Mouse (Mus musculus) liver, embryonic 12.5 days (tissue): ENCODE results near the gene Cadm2. TPM values are rescaled to one million over a fixed set of nuclear protein-coding genes. Genes with fewer than 3 reads are reported as not detected.

ENCODE experiments used
- ATAC-seq: fragments of 200-750 bp; cut with Nextera tagmentation; 2 replicates; pipeline ENCODE4 v1.8.0; 2017; ENCODE audit warnings: moderate number of reproducible peaks, mild to moderate bottlenecking, moderate library complexity
- H3K27ac ChIP-seq: fragments of 300-500 bp; sonication (generic); 2 replicates; pipeline ENCODE4 v1.5.1; 2016; ENCODE audit warnings: mild to moderate bottlenecking
- H3K27me3 ChIP-seq: fragments of 300-500 bp; sonication (generic); replicated peaks from 2 replicates; pipeline ENCODE4 v1.6.1; 2016; ENCODE audit warnings: mild to moderate bottlenecking, moderate library complexity
- H3K36me3 ChIP-seq: fragments of 300-500 bp; sonication (generic); 2 replicates; pipeline ENCODE4 v1.6.1; 2016; ENCODE audit warnings: mild to moderate bottlenecking, moderate library complexity
- H3K4me1 ChIP-seq: fragments of 300-500 bp; sonication (generic); 2 replicates; pipeline ENCODE4 v1.6.1; 2016
- H3K4me2 ChIP-seq: fragments of 300-500 bp; sonication (generic); 2 replicates; pipeline ENCODE4 v1.6.1; 2016; ENCODE audit warnings: mild to moderate bottlenecking, moderate library complexity
- H3K4me3 ChIP-seq: fragments of 300-500 bp; sonication (generic); 2 replicates; pipeline ENCODE4 v1.5.1; 2016; ENCODE audit warnings: mild to moderate bottlenecking, moderate library complexity
- H3K9ac ChIP-seq: fragments of 300-500 bp; sonication (generic); 2 replicates; pipeline ENCODE4 v1.6.1; 2016; ENCODE audit warnings: mild to moderate bottlenecking, moderate library complexity
- H3K9me3 ChIP-seq: fragments of 300-500 bp; sonication (generic); replicated peaks from 2 replicates; pipeline ENCODE4 v1.6.1; 2016; ENCODE audit warnings: mild to moderate bottlenecking, moderate library complexity
- WGBS: fragments of 180-500 bp; shearing (Covaris S2); methylation state at CpG from one replicate; pipeline ENCODE4 v1.1.7; 2016; ENCODE audit not compliant: insufficient replicate concordance; 5-methylcytosine and 5-hydroxymethylcytosine counted together
- polyA plus RNA-seq: library from polyadenylated mRNA; unstranded; fragments of >200 nt; fragmentation: Nextera tagmentation; extraction: Ambion mirVana; gene quantifications from 2 replicates; pipeline ENCODE4 v1.2.1, GENCODE M21; 2016

The Cadm2 gene
- polyA plus RNA-seq, 1 experiment from 2014 or later: 0.11 TPM

GRCm38 (mm10) chr16:66986879-66987278 is 633.8 kb downstream of the Cadm2 start:
- H3K27ac ChIP-seq: no peak overlapping the region
- WGBS: 66% methylated on average over 7 of the region's 7 CpGs
- no peak overlapping the region for H3K4me2 ChIP-seq
- ATAC-seq: no peak
- no peaks in the 10 kb centered on the region for H3K9me3 ChIP-seq
- H3K4me3 ChIP-seq: no peak overlapping the region
- no peaks in the 10 kb centered on the region for H3K36me3 ChIP-seq
- H3K27me3 ChIP-seq: no peaks in the 10 kb centered on the region
- no peaks in the 10 kb centered on the region for H3K4me1 ChIP-seq
- H3K9ac ChIP-seq: no peak overlapping the region

- ATAC-seq: no peak
- Histone ChIP-seq H3K27ac (no peak overlapping the region), H3K9me3 (no peaks in the 10 kb centered on the region), H3K4me3 (no peak overlapping the region), H3K4me1 (no peaks in the 10 kb centered on the region), H3K27me3 (no peaks in the 10 kb centered on the region), H3K36me3 (no peaks in the 10 kb centered on the region), H3K4me2 (no peak overlapping the region), H3K9ac (no peak overlapping the region)
- WGBS: 29% methylated on average over 3 of the region's 3 CpGs
These were observed 649.8 kb downstream of the Cadm2 start for GRCm38 (mm10) chr16:66970912-66971311.

GRCm38 (mm10) chr16:66969520-66970144 is 651.1 kb downstream of the Cadm2 start:
- Histone ChIP-seq H3K27me3 (no peaks in the 10 kb centered on the region), H3K4me3 (no peak overlapping the region), H3K9ac (no peak overlapping the region), H3K4me1 (no peaks in the 10 kb centered on the region), H3K4me2 (no peak overlapping the region), H3K27ac (no peak overlapping the region), H3K36me3 (no peaks in the 10 kb centered on the region), H3K9me3 (no peaks in the 10 kb centered on the region)
- 73% methylated on average over 11 of the region's 11 CpGs for WGBS
- no peak for ATAC-seq

- no peak for ATAC-seq
- Histone ChIP-seq H3K4me1 (no peaks in the 10 kb centered on the region), H3K36me3 (no peaks in the 10 kb centered on the region), H3K27ac (no peak overlapping the region), H3K4me2 (no peak overlapping the region), H3K4me3 (no peak overlapping the region), H3K9me3 (no peaks in the 10 kb centered on the region), H3K27me3 (no peaks in the 10 kb centered on the region), H3K9ac (no peak overlapping the region)
- WGBS: 74% methylated on average over 5 of the region's 5 CpGs
These were observed 652.4 kb downstream of the Cadm2 start for GRCm38 (mm10) chr16:66968336-66968735.

GRCm38 (mm10) chr16:66967686-66968085 is 653.0 kb downstream of the Cadm2 start:
- Histone ChIP-seq H3K36me3 (no peaks in the 10 kb centered on the region), H3K4me1 (no peaks in the 10 kb centered on the region), H3K9ac (no peak overlapping the region), H3K4me2 (no peak overlapping the region), H3K9me3 (no peaks in the 10 kb centered on the region), H3K4me3 (no peak overlapping the region), H3K27me3 (no peaks in the 10 kb centered on the region), H3K27ac (no peak overlapping the region)
- no peak for ATAC-seq
- WGBS: 76% methylated on average over 8 of the region's 8 CpGs

GRCm38 (mm10) chr16:66959146-66959545 is 661.6 kb downstream of the Cadm2 start:
- Histone ChIP-seq H3K27me3 (no peaks in the 10 kb centered on the region), H3K4me3 (no peak overlapping the region), H3K9ac (no peak overlapping the region), H3K27ac (no peak overlapping the region), H3K9me3 (no peaks in the 10 kb centered on the region), H3K4me2 (no peak overlapping the region), H3K4me1 (no peaks in the 10 kb centered on the region), H3K36me3 (no peaks in the 10 kb centered on the region)
- no peak for ATAC-seq
- 69% methylated on average over 3 of the region's 3 CpGs for WGBS

GRCm38 (mm10) chr16:66955876-66956275 is 664.8 kb downstream of the Cadm2 start:
- Histone ChIP-seq H3K4me1 (no peaks in the 10 kb centered on the region), H3K27ac (no peak overlapping the region), H3K4me2 (no peak overlapping the region), H3K4me3 (no peak overlapping the region), H3K36me3 (no peaks in the 10 kb centered on the region), H3K9me3 (no peaks in the 10 kb centered on the region), H3K9ac (no peak overlapping the region), H3K27me3 (no peaks in the 10 kb centered on the region)
- 71% methylated on average over 2 of the region's 2 CpGs for WGBS
- ATAC-seq: no peak

- WGBS: 81% methylated on average over 6 of the region's 6 CpGs
- H3K27ac ChIP-seq: no peak overlapping the region
- no peak overlapping the region for H3K9ac ChIP-seq
- no peaks in the 10 kb centered on the region for H3K36me3 ChIP-seq
- H3K4me2 ChIP-seq: no peak overlapping the region
- ATAC-seq: no peak
- H3K4me1 ChIP-seq: no peaks in the 10 kb centered on the region
- H3K27me3 ChIP-seq: no peaks in the 10 kb centered on the region
- H3K9me3 ChIP-seq: no peaks in the 10 kb centered on the region
- no peak overlapping the region for H3K4me3 ChIP-seq
These were observed 684.4 kb downstream of the Cadm2 start for GRCm38 (mm10) chr16:66936332-66936731.

GRCm38 (mm10) chr16:66925517-66925916 is 695.2 kb downstream of the Cadm2 start:
- no peak for ATAC-seq
- H3K36me3 ChIP-seq: no peaks in the 10 kb centered on the region
- no peaks in the 10 kb centered on the region for H3K27me3 ChIP-seq
- H3K4me1 ChIP-seq: no peaks in the 10 kb centered on the region
- no peak overlapping the region for H3K4me2 ChIP-seq
- no peak overlapping the region for H3K27ac ChIP-seq
- H3K4me3 ChIP-seq: no peak overlapping the region
- no peak overlapping the region for H3K9ac ChIP-seq
- no peaks in the 10 kb centered on the region for H3K9me3 ChIP-seq
- WGBS: 40% methylated on average over 1 of the region's 1 CpGs

GRCm38 (mm10) chr16:66922753-66923152 is 698.0 kb downstream of the Cadm2 start:
- H3K9me3 ChIP-seq: no peaks in the 10 kb centered on the region
- 62% methylated on average over 2 of the region's 2 CpGs for WGBS
- no peak for ATAC-seq

GRCm38 (mm10) chr16:66921414-66921915 is 699.2 kb downstream of the Cadm2 start:
- Histone ChIP-seq H3K27me3 (no peaks in the 10 kb centered on the region), H3K9ac (no peak overlapping the region), H3K27ac (no peak overlapping the region), H3K4me3 (no peak overlapping the region), H3K4me1 (no peaks in the 10 kb centered on the region), H3K4me2 (no peak overlapping the region), H3K9me3 (no peaks in the 10 kb centered on the region), H3K36me3 (no peaks in the 10 kb centered on the region)
- no peak for ATAC-seq
- WGBS: 56% methylated on average over 1 of the region's 1 CpGs

More at GRCm38 (mm10) chr16:66922753-66923152, 698.0 kb downstream of the Cadm2 start:
- H3K4me3 ChIP-seq: no peak overlapping the region
- no peaks in the 10 kb centered on the region for H3K36me3 ChIP-seq
- no peaks in the 10 kb centered on the region for H3K27me3 ChIP-seq
- H3K4me1 ChIP-seq: no peaks in the 10 kb centered on the region
- H3K27ac ChIP-seq: no peak overlapping the region
- H3K4me2 ChIP-seq: no peak overlapping the region
- no peak overlapping the region for H3K9ac ChIP-seq

- Histone ChIP-seq H3K4me1 (no peaks in the 10 kb centered on the region), H3K4me3 (no peak overlapping the region), H3K27me3 (no peaks in the 10 kb centered on the region), H3K4me2 (no peak overlapping the region), H3K9me3 (no peaks in the 10 kb centered on the region), H3K36me3 (no peaks in the 10 kb centered on the region), H3K9ac (no peak overlapping the region), H3K27ac (no peak overlapping the region)
- 82% methylated on average over 12 of the region's 12 CpGs for WGBS
- ATAC-seq: no peak
These were observed 700.8 kb downstream of the Cadm2 start for GRCm38 (mm10) chr16:66919889-66920402.

GRCm38 (mm10) chr16:66901801-66902200 is 718.9 kb downstream of the Cadm2 start:
- Histone ChIP-seq H3K4me1 (no peaks in the 10 kb centered on the region), H3K4me2 (no peak overlapping the region), H3K27ac (no peak overlapping the region), H3K4me3 (no peak overlapping the region), H3K9ac (no peak overlapping the region), H3K27me3 (no peaks in the 10 kb centered on the region), H3K9me3 (no peaks in the 10 kb centered on the region), H3K36me3 (no peaks in the 10 kb centered on the region)
- WGBS: 76% methylated on average over 3 of the region's 3 CpGs
- ATAC-seq: no peak
